Mouse (Mus musculus) heart, embryonic 13.5 days (tissue): ENCODE data around the gene Il18r1. TPM values are rescaled to one million over a fixed set of nuclear protein-coding genes. Genes with fewer than 3 reads are reported as not detected.

Source experiments
- ATAC-seq: fragments of 200-750 bp; cut with Nextera tagmentation; 2 replicates; pipeline ENCODE4 v1.8.0; 2017; ENCODE audit warnings: moderate TSS enrichment; ENCODE audit not compliant: insufficient number of reproducible peaks, low FRiP score, low TSS enrichment; ENCODE audit errors: extremely low read depth
- H3K27ac ChIP-seq: fragments of 300-500 bp; sonication (generic); replicated peaks from 2 replicates; pipeline ENCODE4 v1.5.1; 2015; ENCODE audit warnings: moderate library complexity, mild to moderate bottlenecking, inconsistent platforms
- H3K27me3 ChIP-seq: fragments of 300-500 bp; sonication (generic); replicated peaks from 2 replicates; pipeline ENCODE4 v1.6.1; 2015; ENCODE audit warnings: mild to moderate bottlenecking, inconsistent platforms
- H3K36me3 ChIP-seq: fragments of 300-500 bp; sonication (generic); 2 replicates; pipeline ENCODE4 v1.6.1; 2015; ENCODE audit warnings: mild to moderate bottlenecking, inconsistent platforms
- H3K4me1 ChIP-seq: fragments of 300-500 bp; sonication (generic); 2 replicates; pipeline ENCODE4 v1.6.1; 2015; ENCODE audit warnings: inconsistent platforms
- H3K4me2 ChIP-seq: fragments of 300-500 bp; sonication (generic); 2 replicates; pipeline ENCODE4 v1.6.1; 2015; ENCODE audit warnings: inconsistent platforms, mild to moderate bottlenecking, moderate library complexity
- H3K4me3 ChIP-seq: fragments of 300-500 bp; sonication (generic); 2 replicates; pipeline ENCODE4 v1.5.1; 2015; ENCODE audit warnings: moderate library complexity, mild to moderate bottlenecking, inconsistent platforms
- H3K9ac ChIP-seq: fragments of 300-500 bp; sonication (generic); 2 replicates; pipeline ENCODE4 v1.6.1; 2015; ENCODE audit warnings: inconsistent platforms, mild to moderate bottlenecking, moderate library complexity
- H3K9me3 ChIP-seq: fragments of 300-500 bp; sonication (generic); 2 replicates; pipeline ENCODE4 v1.6.1; 2016; ENCODE audit warnings: inconsistent platforms
- WGBS: fragments of 180-500 bp; shearing (Covaris S2); methylation state at CpG from one replicate; pipeline ENCODE4 v1.1.7; 2015; ENCODE audit warnings: mixed read lengths; 5-methylcytosine and 5-hydroxymethylcytosine counted together
- polyA plus RNA-seq: library from polyadenylated mRNA; unstranded; fragments of >200 nt; fragmentation: Nextera tagmentation; extraction: Ambion mirVana; gene quantifications from 2 replicates; pipeline ENCODE4 v1.2.1, GENCODE M21; 2015

Gene Il18r1
- polyA plus RNA-seq, 1 experiment from 2014 or later, result not detected

DNA sequence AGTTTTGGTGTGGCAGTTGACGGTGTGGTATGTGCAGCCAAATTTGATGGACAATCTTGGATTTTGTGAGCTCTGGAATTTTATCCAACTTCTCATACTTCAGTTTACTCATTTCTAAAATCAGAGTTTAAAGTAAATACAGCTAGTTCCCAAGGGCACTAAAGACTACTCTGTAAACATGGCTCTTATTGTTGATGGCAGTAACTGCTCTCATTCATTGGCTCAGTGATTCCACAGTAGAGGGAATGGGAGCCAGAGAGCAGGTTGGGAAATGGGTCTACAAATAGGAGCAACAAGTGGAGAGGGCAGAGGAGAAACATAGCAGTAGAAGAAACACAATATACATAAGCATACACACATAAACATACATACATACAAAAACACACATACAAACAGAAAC is 34.4 kb downstream of the Il18r1 start:
- H3K27me3 ChIP-seq, result no peaks in the 10 kb centered on the region; the same call in 1 of the 2 replicates
- H3K9ac ChIP-seq, result no peak overlapping the region
- H3K9me3 ChIP-seq, result no peaks in the 10 kb centered on the region
- no peak overlapping the region for H3K4me2 ChIP-seq
- ATAC-seq, result no peak
- WGBS, result 86% methylated on average over 1 of the region's 1 CpGs
- no peaks in the 10 kb centered on the region for H3K4me1 ChIP-seq
- H3K27ac ChIP-seq, result no peak overlapping the region
- H3K4me3 ChIP-seq, result no peak overlapping the region
- no peaks in the 10 kb centered on the region for H3K36me3 ChIP-seq

DNA sequence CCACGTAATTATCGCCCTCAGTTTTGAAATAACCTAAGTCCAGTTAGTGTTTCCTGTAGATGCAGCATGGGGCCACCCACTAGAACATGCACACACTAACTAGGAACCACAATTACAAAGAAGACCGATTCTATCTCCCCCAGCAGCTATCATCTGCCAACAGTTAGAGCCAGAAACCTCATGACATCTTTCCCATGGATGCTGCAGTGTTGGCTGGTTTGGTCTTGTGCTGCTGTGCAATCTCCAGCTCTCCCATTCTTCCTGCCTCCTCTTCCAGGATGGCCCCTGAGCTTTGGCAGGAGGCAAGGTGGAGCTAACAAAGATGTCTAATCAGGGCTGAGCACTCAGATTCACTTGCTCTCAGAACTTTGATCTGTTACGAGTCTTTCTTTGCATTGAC is 35.8 kb downstream of the Il18r1 start:
- no peaks in the 10 kb centered on the region for H3K36me3 ChIP-seq
- H3K27ac ChIP-seq, result no peak overlapping the region
- no peak overlapping the region for H3K4me2 ChIP-seq
- WGBS, result 68% methylated on average over 4 of the region's 4 CpGs
- no peaks in the 10 kb centered on the region; the same call in 1 of the 2 replicates for H3K27me3 ChIP-seq
- no peak for ATAC-seq
- H3K4me1 ChIP-seq, result no peaks in the 10 kb centered on the region
- no peaks in the 10 kb centered on the region for H3K9me3 ChIP-seq
- H3K4me3 ChIP-seq, result no peak overlapping the region
- H3K9ac ChIP-seq, result no peak overlapping the region

DNA sequence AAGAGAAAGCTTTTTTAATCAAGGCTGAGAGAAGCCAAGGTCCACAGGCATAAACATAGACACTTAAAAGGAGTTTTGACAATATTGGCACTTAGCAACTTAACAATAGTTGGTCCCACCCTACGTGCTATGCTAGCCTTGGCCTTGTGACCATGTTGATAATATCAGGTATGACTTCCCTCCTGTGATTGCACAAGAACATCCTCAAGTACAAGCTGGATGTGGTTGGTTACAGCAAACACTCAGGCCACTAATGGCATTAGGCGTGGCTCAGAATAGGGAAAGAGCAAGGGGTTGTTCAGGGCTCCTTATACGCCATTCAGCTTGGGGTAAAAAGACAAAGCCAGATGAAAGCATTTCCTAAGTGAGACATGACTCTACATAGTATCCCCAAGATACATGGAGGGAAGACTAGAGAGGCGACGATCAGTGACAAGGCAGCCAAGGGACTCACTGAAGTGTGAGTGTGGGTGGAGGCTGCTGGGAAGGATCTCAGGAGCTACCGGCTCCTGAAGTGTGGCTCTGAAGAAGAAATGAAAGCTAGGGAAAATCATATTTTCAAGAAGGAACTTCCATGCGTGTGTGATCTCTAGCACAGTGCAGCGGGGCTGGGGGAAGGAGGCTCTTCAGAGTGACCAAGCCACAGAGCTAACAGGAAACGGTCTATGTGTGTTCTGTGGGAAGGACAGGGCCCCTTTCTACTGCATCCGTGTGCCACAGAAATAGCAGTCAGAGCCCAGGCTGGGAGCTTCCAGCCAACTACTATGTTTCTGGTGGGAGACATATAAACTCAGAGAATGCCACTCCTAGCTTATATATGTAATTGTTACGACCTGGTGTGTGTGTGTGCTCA is 36.4 kb downstream of the Il18r1 start:
- H3K4me2 ChIP-seq, result no peak overlapping the region
- no peak overlapping the region for H3K9ac ChIP-seq
- no peaks in the 10 kb centered on the region for H3K4me1 ChIP-seq
- no peaks in the 10 kb centered on the region; the same call in 1 of the 2 replicates for H3K27me3 ChIP-seq
- H3K9me3 ChIP-seq, result no peaks in the 10 kb centered on the region
- no peak for ATAC-seq
- no peak overlapping the region for H3K27ac ChIP-seq
- no peaks in the 10 kb centered on the region for H3K36me3 ChIP-seq
- H3K4me3 ChIP-seq, result no peak overlapping the region
- WGBS, result 76% methylated on average over 11 of the region's 11 CpGs

- WGBS, result 75% methylated on average over 5 of the region's 5 CpGs
- H3K4me2 ChIP-seq, result no peak overlapping the region
- H3K4me3 ChIP-seq, result no peak overlapping the region
- no peak for ATAC-seq
- no peaks in the 10 kb centered on the region for H3K4me1 ChIP-seq
- no peak overlapping the region for H3K9ac ChIP-seq
- no peaks in the 10 kb centered on the region for H3K9me3 ChIP-seq
- no peak overlapping the region for H3K27ac ChIP-seq
- H3K36me3 ChIP-seq, result no peaks in the 10 kb centered on the region
- H3K27me3 ChIP-seq, result no peaks in the 10 kb centered on the region
These were observed 39.2 kb downstream of the Il18r1 start for GRCm38 (mm10) chr1:40504548-40504947.

GRCm38 (mm10) chr1:40514851-40515585 is 49.7 kb downstream of the Il18r1 start, which contains the start of gene Il18rap:
Il18rap (plus strand) TSS chr1:40515362.
- Histone ChIP-seq H3K27me3 (no peaks in the 10 kb centered on the region), H3K27ac (no peak within 1 kb of the TSS), H3K9me3 (no peaks in the 10 kb centered on the region; the same call in 1 of the 2 replicates), H3K4me3 (no peak within 1 kb of the TSS), H3K36me3 (no peaks in the 10 kb centered on the region), H3K4me1 (no peaks in the 10 kb centered on the region), H3K9ac (no peak within 1 kb of the TSS), H3K4me2 (no peak within 1 kb of the TSS)
- 60% methylated on average over 9 of the region's 9 CpGs for WGBS
- no peak for ATAC-seq

DNA sequence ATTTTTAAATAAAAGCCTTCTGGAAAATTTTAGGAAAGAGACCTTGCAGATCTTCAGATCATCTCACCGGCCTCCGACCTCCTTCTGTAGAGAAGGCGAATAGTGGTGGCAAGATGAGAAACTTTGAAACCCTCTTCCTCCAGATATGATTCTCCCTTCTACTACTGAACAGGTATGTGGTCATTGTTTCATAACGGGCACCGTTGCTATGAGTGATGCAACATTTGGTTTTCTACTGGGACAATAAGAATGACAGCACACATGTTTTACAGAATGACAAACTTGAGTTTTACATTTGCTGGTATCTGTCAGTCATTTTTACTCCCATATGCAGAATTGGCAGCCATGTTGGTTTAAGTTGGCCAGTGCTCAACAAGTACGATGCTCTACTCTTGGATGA is 51.0 kb downstream of the Il18r1 start:
- no peaks in the 10 kb centered on the region for H3K27me3 ChIP-seq
- 83% methylated on average over 6 of the region's 6 CpGs for WGBS
- no peak for ATAC-seq
- no peak overlapping the region for H3K4me3 ChIP-seq
- H3K9me3 ChIP-seq, result no peaks in the 10 kb centered on the region; the same call in 1 of the 2 replicates
- no peaks in the 10 kb centered on the region for H3K36me3 ChIP-seq
- H3K9ac ChIP-seq, result no peak overlapping the region
- no peaks in the 10 kb centered on the region for H3K4me1 ChIP-seq
- no peak overlapping the region for H3K4me2 ChIP-seq
- H3K27ac ChIP-seq, result no peak overlapping the region

- ATAC-seq, result no peak
- Histone ChIP-seq H3K9me3 (no peaks in the 10 kb centered on the region), H3K9ac (no peak overlapping the region), H3K4me2 (no peak overlapping the region), H3K27me3 (no peaks in the 10 kb centered on the region), H3K4me3 (no peak overlapping the region), H3K36me3 (no peaks in the 10 kb centered on the region), H3K27ac (no peak overlapping the region), H3K4me1 (no peaks in the 10 kb centered on the region)
- 76% methylated on average over 7 of the region's 7 CpGs for WGBS
These were observed 57.6 kb downstream of the Il18r1 start for GRCm38 (mm10) chr1:40522918-40523317.

DNA sequence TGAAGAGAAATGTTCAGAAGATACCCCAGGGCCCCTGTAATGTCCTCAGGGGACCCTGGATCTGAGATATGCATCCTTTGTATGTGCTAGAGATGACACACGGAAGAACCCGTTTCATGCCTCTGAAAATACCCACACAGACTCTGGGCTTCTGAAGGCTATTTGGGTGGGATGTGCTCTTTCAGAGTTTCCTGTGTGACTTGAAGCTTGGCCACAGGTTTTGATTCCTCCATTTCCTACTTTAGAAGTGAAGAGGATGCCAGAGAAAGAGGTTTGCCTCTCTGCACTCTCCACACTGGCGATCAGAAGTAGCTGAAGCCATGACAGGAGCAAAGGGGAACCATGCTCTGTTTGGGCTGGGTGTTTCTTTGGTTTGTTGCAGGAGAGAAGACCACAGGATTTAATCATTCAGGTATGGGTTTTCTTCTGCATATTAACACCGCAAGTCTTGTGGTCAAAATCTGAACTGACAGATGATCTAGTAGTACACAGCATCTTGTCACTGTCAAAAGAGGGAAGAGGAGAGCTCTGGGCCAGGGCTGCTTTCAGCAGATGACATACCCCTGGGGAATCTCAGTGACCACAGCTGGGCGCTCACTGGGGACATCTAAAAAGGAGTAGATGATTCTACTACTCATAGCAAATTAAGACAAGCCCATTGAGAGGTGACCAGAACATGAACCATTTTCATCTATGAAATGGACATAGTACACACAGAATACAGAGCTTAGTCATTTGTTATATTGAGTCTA is 58.8 kb downstream of the Il18r1 start:
- no peak overlapping the region for H3K4me2 ChIP-seq
- 74% methylated on average over 5 of the region's 5 CpGs for WGBS
- H3K4me3 ChIP-seq, result no peak overlapping the region
- no peaks in the 10 kb centered on the region for H3K36me3 ChIP-seq
- H3K9me3 ChIP-seq, result no peaks in the 10 kb centered on the region
- H3K27me3 ChIP-seq, result no peaks in the 10 kb centered on the region
- H3K27ac ChIP-seq, result no peak overlapping the region
- ATAC-seq, result no peak
- no peak overlapping the region for H3K9ac ChIP-seq
- H3K4me1 ChIP-seq, result no peaks in the 10 kb centered on the region

- WGBS, result 71% methylated on average over 5 of the region's 5 CpGs
- Histone ChIP-seq H3K4me1 (no peaks in the 10 kb centered on the region), H3K4me2 (no peak overlapping the region), H3K9ac (no peak overlapping the region), H3K9me3 (no peaks in the 10 kb centered on the region), H3K27ac (no peak overlapping the region), H3K27me3 (no peaks in the 10 kb centered on the region), H3K4me3 (no peak overlapping the region), H3K36me3 (no peaks in the 10 kb centered on the region)
- ATAC-seq, result no peak
These were observed 63.9 kb downstream of the Il18r1 start for GRCm38 (mm10) chr1:40529287-40529686.

- H3K27me3 ChIP-seq, result no peaks in the 10 kb centered on the region
- H3K9ac ChIP-seq, result no peak overlapping the region
- 71% methylated on average over 5 of the region's 5 CpGs for WGBS
- no peaks in the 10 kb centered on the region for H3K4me1 ChIP-seq
- no peaks in the 10 kb centered on the region for H3K9me3 ChIP-seq
- H3K4me3 ChIP-seq, result no peak overlapping the region
- H3K27ac ChIP-seq, result no peak overlapping the region
- no peak overlapping the region for H3K4me2 ChIP-seq
- no peak for ATAC-seq
- no peaks in the 10 kb centered on the region for H3K36me3 ChIP-seq
These were observed 72.2 kb downstream of the Il18r1 start for GRCm38 (mm10) chr1:40537577-40537976.

GRCm38 (mm10) chr1:40544650-40545049 is 79.3 kb downstream of the Il18r1 start:
- H3K9me3 ChIP-seq, result no peaks in the 10 kb centered on the region
- H3K4me2 ChIP-seq, result no peak overlapping the region
- H3K27me3 ChIP-seq, result no peaks in the 10 kb centered on the region
- H3K4me3 ChIP-seq, result no peak overlapping the region
- 0% methylated on average over 2 of the region's 2 CpGs for WGBS
- no peak for ATAC-seq
- H3K27ac ChIP-seq, result no peak overlapping the region
- H3K9ac ChIP-seq, result no peak overlapping the region
- H3K36me3 ChIP-seq, result no peaks in the 10 kb centered on the region
- H3K4me1 ChIP-seq, result no peaks in the 10 kb centered on the region
